Mouse (Mus musculus): ENCODE measurements around the gene Fbxl19. TPM values are rescaled to one million over a fixed set of nuclear protein-coding genes. Genes with fewer than 3 reads are reported as not detected.

The Fbxl19 gene
- polyA plus RNA-seq, 1 experiment from 2014 or later, result 2.2 TPM

DNA sequence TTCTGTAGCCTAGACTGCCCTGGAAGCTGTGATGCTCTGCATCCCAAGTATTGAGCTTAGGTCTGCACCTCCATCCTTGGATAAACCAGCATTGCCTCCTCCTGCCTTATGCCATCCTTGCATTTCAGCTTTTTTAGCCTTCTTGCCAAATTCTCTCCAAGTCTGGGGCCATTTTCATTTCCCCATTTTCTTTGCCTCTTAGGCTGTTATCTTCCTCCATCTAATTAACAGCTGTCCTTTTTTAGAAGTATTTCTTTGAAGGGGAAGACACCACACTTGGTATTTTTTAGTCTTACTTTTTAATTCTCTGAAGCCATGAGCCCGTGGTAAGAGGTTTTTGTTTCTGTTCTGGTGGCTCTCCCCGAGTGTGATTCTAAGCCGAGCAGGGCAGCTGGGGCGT lies 19.3 kb downstream of the Fbxl19 start:
- no peak overlapping the region for H3K9ac ChIP-seq (ENCODE audit: low read depth, low read length)
- no peak for ATAC-seq
- no peaks in the 10 kb centered on the region for H3K27me3 ChIP-seq (replicated peaks; ENCODE audit: control insufficient read depth, insufficient read depth, low read length)
- no peak overlapping the region for H3K4me3 ChIP-seq (ENCODE audit: low read depth, low read length)
- WGBS, result 87% methylated on average over 4 of the region's 4 CpGs
- 0 out of 2 replicates have a peak, but pooled peaks cover 3% of the 10 kb centered on the region for H3K4me1 ChIP-seq (replicated peaks; ENCODE audit: control insufficient read depth, insufficient read depth, low read length)
- no peaks in the 10 kb centered on the region for H3K9me3 ChIP-seq (ENCODE audit: control insufficient read depth)
- no peak for TF ChIP-seq CTCF (IDR thresholded peaks at IDR 0.05; ENCODE audit: low read depth)
- H3K4me2 ChIP-seq (replicated peaks; ENCODE audit: low read depth), result no peak overlapping the region
- peaks cover 50% of the 10 kb centered on the region for H3K36me3 ChIP-seq (ENCODE audit: control insufficient read depth, insufficient read depth)
- H3K27ac ChIP-seq (ENCODE audit: low read depth, low read length), result no peak overlapping the region

DNA sequence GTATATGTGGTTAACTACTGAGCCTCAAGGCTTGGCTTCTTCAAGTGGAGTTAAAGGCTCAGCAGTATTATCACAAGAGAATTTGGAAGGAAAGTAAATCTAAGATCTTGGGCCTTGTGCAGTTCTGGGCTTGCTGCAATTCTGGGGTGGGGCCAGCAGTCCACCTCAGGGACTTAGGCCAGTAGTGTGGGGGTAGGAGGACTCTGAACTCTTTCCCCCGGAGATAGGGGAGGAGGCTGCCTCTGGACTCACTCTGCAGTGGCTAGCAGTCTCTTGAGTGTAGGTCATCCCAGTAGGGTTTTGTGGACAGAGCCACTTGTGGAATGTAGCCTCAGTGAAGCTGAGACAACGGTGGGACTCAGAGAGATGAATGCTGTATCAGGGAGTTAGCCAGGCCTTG lies 21.4 kb downstream of the Fbxl19 start:
- H3K9me3 ChIP-seq (ENCODE audit: control insufficient read depth), result no peaks in the 10 kb centered on the region
- peaks cover 3% of the 10 kb centered on the region; the same call in 1 of the 2 replicates for H3K4me1 ChIP-seq (replicated peaks; ENCODE audit: control insufficient read depth, insufficient read depth, low read length)
- TF ChIP-seq CTCF (IDR thresholded peaks at IDR 0.05; ENCODE audit: low read depth), result no peak
- H3K27me3 ChIP-seq (replicated peaks; ENCODE audit: control insufficient read depth, insufficient read depth, low read length), result no peaks in the 10 kb centered on the region
- 57% methylated on average over 2 of the region's 2 CpGs for WGBS
- H3K4me2 ChIP-seq (replicated peaks; ENCODE audit: low read depth), result no peak overlapping the region
- no peak overlapping the region for H3K9ac ChIP-seq (ENCODE audit: low read depth, low read length)
- H3K36me3 ChIP-seq (ENCODE audit: control insufficient read depth, insufficient read depth), result peaks cover 50% of the 10 kb centered on the region
- no peak for ATAC-seq
- H3K4me3 ChIP-seq (ENCODE audit: low read depth, low read length), result no peak overlapping the region
- H3K27ac ChIP-seq (ENCODE audit: low read depth, low read length), result no peak overlapping the region

DNA sequence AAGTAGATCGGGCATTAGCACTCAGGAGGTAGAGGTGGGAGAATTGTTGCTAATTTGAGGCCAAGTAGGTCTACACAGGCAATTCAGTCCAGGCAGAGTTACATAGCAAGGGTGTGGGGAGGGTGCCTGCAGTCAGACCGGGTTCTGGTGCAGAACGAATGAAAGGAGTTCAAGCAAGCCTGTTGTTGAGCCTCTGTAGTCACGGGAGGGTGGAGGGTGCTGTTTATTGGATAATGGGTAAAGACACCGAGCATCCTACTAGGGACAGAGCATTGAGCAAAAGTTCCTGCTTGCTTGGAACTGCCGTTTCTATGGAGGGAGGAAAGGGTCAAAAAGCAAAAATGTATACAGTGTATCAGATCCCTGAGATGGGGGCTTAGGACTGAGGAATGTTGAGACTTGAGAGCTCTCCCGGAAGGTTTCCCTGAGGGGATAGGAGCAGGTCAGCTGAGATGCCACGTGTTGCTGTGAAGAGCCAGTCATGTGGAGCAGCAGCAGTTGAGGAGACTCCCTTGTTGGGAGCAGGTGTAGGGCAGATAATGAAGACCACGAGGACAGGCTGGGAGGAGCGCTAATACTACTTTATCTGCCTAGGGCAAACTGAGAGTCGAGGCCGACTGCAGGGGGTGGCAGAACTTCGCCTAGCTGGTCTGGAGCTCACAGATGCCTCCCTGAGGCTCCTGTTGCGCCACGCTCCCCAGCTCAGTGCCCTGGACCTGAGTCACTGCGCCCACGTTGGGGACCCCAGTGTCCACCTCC lies 22.7 kb downstream of the Fbxl19 start:
- H3K4me1 ChIP-seq (replicated peaks; ENCODE audit: control insufficient read depth, insufficient read depth, low read length), result peaks cover 3% of the 10 kb centered on the region; the same call in 1 of the 2 replicates
- H3K27ac ChIP-seq (ENCODE audit: low read depth, low read length), result no peak overlapping the region
- no peaks in the 10 kb centered on the region for H3K9me3 ChIP-seq (ENCODE audit: control insufficient read depth)
- H3K4me2 ChIP-seq (replicated peaks; ENCODE audit: low read depth), result no peak overlapping the region
- peaks cover 43% of the 10 kb centered on the region for H3K36me3 ChIP-seq (ENCODE audit: control insufficient read depth, insufficient read depth)
- WGBS, result 72% methylated on average over 17 of the region's 17 CpGs
- no peak overlapping the region for H3K9ac ChIP-seq (ENCODE audit: low read depth, low read length)
- ATAC-seq, result no peak
- H3K27me3 ChIP-seq (replicated peaks; ENCODE audit: control insufficient read depth, insufficient read depth, low read length), result no peaks in the 10 kb centered on the region
- TF ChIP-seq CTCF (IDR thresholded peaks at IDR 0.05; ENCODE audit: low read depth), result no peak
- H3K4me3 ChIP-seq (ENCODE audit: low read depth, low read length), result no peak overlapping the region

DNA sequence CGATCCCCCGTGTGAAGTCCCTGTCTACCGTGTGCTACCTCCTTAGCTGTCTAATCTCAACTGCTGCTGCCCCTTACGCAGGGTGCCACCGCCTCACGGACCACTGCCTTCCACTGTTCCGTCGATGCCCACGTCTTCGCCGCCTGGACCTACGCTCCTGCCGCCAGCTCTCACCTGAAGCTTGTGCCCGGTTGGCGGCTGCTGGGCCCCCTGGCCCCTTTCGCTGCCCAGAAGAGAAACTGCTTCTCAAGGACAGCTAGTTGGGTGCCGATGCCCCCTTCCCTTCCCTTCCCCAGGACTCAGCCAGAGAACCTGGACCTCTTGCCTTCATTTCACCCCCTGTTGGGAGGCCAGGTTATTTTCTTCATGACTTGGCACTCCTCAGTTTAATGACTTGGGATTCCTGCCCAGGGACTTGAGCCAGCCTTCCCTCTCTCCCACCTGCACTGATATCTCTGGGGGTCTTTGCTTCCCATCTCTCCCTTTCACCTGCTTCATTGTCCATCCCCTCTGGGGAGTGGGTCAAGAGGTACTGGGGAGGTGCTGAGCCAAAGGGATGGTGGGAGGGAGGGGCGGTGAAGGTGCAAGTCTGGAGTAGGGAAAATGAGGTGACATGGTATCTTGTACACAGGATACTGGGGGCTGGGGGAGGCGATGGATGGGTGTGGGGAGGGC lies 23.5 kb downstream of the Fbxl19 start:
- no peak overlapping the region for H3K4me2 ChIP-seq (replicated peaks; ENCODE audit: low read depth)
- no peak for ATAC-seq
- no peaks in the 10 kb centered on the region for H3K27me3 ChIP-seq (replicated peaks; ENCODE audit: control insufficient read depth, insufficient read depth, low read length)
- H3K9me3 ChIP-seq (ENCODE audit: control insufficient read depth), result no peaks in the 10 kb centered on the region
- H3K36me3 ChIP-seq (ENCODE audit: control insufficient read depth, insufficient read depth), result peaks cover 38% of the 10 kb centered on the region
- H3K4me1 ChIP-seq (replicated peaks; ENCODE audit: control insufficient read depth, insufficient read depth, low read length), result peaks cover 3% of the 10 kb centered on the region; the same call in 1 of the 2 replicates
- H3K9ac ChIP-seq (ENCODE audit: low read depth, low read length), result no peak overlapping the region
- H3K27ac ChIP-seq (ENCODE audit: low read depth, low read length), result no peak overlapping the region
- WGBS, result 94% methylated on average over 19 of the region's 19 CpGs
- H3K4me3 ChIP-seq (ENCODE audit: low read depth, low read length), result no peak overlapping the region
- TF ChIP-seq CTCF (IDR thresholded peaks at IDR 0.05; ENCODE audit: low read depth), result no peak

DNA sequence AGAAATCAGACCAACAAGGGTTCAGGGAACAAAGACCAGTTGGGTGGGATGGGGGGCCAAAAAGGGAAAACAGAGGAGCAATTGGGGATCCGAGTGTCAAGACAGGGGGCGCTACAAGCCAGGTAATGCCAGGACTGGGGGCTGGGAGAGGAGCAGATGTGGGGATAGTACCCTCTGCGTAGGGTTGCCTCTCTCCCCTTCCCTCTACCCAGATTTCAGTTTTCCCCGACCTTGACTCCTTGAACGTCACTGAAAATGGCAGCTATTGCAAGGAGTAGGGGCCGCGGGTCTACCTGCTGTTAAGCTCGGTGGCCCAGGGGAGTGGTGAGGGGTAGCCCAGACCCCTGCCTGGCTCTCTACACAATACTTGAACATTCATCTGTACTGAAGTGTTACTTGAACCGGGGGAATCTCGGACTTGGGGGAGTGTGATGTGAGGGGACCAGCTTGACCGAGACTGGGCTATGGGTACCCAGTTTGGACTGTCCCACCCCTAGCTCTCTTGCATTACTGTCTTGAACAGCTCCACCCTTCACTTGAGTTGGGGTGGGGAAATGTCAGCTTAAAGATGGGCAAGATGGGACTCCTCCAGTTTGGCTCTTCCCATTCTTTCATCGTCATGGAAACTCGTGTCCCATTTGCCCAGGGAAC lies 24.1 kb downstream of the Fbxl19 start:
- 0 out of 2 replicates have a peak, but pooled peaks have one; percentile 1 for ATAC-seq
- Histone ChIP-seq H3K4me3 (ENCODE audit: low read depth, low read length) (peak overlapping the region; percentile 80; the same call in 1 of the 2 replicates), H3K9ac (ENCODE audit: low read depth, low read length) (no peak overlapping the region), H3K27me3 (replicated peaks; ENCODE audit: control insufficient read depth, insufficient read depth, low read length) (no peaks in the 10 kb centered on the region), H3K27ac (ENCODE audit: low read depth, low read length) (no peak overlapping the region), H3K4me1 (replicated peaks; ENCODE audit: control insufficient read depth, insufficient read depth, low read length) (peaks cover 3% of the 10 kb centered on the region; the same call in 1 of the 2 replicates), H3K36me3 (ENCODE audit: control insufficient read depth, insufficient read depth) (peaks cover 33% of the 10 kb centered on the region), H3K9me3 (ENCODE audit: control insufficient read depth) (no peaks in the 10 kb centered on the region), H3K4me2 (replicated peaks; ENCODE audit: low read depth) (peak overlapping the region; percentile 97)
- WGBS, result 58% methylated on average over 13 of the region's 13 CpGs
- TF ChIP-seq CTCF (IDR thresholded peaks at IDR 0.05; ENCODE audit: low read depth), result peak; percentile 47

DNA sequence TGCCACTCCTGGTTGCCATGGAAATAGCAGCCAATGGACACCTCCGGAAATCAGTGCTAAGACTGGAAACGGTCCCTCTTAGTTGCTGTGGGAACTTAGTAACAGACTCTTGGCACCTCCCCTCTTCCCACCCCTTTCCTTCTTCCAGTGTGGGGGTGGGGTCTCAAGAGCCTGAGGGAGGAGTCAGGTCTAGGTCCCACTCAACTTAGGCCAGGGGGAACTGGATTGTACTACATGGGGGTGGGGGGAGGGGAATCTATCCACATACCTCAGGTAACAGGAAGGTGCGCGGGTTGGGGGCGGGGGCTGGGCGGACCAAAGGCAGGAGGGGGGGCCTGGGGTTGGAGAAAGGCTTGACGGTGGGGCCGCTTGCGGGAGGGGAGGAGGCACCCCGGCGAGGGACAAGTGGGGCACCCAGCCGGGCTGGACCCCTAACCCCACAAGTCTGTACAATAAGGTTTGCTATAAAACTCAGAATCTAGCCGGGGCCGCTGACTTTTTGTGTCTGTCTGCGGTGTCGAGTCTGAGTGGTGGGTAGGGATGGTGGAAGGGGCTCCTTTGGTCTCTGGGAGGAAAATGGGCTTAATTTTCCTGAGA lies 24.8 kb downstream of the Fbxl19 start:
- Histone ChIP-seq H3K36me3 (ENCODE audit: control insufficient read depth, insufficient read depth) (peaks cover 27% of the 10 kb centered on the region), H3K4me1 (replicated peaks; ENCODE audit: control insufficient read depth, insufficient read depth, low read length) (peaks cover 3% of the 10 kb centered on the region; the same call in 1 of the 2 replicates), H3K9me3 (ENCODE audit: control insufficient read depth) (no peaks in the 10 kb centered on the region), H3K4me3 (ENCODE audit: low read depth, low read length) (peak overlapping the region; percentile 80), H3K4me2 (replicated peaks; ENCODE audit: low read depth) (peak overlapping the region; percentile 97), H3K27ac (ENCODE audit: low read depth, low read length) (peak overlapping the region; percentile 79), H3K9ac (ENCODE audit: low read depth, low read length) (peak overlapping the region; percentile 84), H3K27me3 (replicated peaks; ENCODE audit: control insufficient read depth, insufficient read depth, low read length) (no peaks in the 10 kb centered on the region)
- WGBS, result under 1% methylated on average over 16 of the region's 16 CpGs
- peak; percentile 79 for ATAC-seq
- no peak for TF ChIP-seq CTCF (IDR thresholded peaks at IDR 0.05; ENCODE audit: low read depth)
